Mouse (Mus musculus): ENCODE results near the gene Dek.

Gene Dek

GRCm38 (mm10) chr13:47109239-47109638, 3.2 kb upstream of the Dek start:
- peak; percentile 27 to 57 for DNase-seq (ENCODE audit: low spot score in 2 of 2)

GRCm38 (mm10) chr13:47106580-47106888, 533 bp upstream of the Dek start:
- no peak for DNase-seq (ENCODE audit: low spot score in 2 of 2)

DNA sequence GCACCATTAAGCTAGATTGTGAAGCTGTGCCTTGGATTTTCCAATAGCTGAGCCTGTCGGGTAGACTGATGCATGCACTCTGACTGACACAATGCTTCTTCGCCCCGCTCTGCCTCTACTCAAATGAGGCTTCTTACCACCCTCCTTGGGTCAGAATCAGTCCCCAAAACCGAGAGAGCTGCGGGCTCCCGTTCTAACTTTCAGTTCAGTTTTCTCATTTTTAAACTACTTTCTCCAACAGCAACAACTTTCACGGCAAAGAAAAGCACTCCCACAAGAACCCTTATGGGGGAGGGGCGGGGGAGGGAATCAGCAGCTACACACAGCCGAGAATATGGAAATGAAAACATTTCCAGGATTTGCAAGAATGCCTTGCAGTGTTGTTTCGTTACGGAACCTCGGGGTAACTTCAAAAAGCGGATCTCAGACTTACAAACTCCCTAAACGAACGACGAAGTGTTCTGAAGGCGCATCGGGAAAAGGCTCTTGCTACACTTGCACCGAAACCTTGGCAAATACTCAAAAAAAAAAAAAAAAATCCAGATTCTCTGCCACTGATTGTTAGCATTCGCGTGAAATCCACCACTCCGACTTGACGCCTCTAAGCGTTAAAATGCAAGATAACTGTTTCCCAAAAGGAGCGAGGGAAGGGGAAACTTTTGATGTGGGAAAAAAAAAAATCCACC, 1.0 kb downstream of the Dek start:
- DNase-seq (ENCODE audit: low spot score in 2 of 2) = peak; percentile 35 to 47

GRCm38 (mm10) chr13:47104146-47104545, 1.9 kb downstream of the Dek start:
- no peak for DNase-seq (ENCODE audit: low spot score in 2 of 2)

DNA sequence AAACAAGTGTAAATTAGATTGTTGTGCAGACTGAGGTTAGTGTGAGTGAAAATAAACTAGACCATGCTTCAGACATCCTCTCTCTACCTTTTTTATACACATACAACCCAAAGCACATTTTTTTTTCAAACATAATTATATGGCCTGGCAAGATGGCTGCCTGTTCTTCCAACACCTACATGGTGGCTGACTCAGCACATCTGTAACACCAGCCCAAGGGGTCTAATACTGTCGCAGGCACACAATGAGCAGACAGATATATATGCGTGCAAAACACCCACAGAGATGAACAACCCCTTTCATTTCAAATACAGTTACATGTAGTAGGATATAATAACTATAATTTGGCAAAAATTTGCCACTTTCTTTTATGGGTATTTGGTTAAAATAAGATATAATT, 5.4 kb downstream of the Dek start:
- no peak for DNase-seq (ENCODE audit: low spot score in 2 of 2)

DNA sequence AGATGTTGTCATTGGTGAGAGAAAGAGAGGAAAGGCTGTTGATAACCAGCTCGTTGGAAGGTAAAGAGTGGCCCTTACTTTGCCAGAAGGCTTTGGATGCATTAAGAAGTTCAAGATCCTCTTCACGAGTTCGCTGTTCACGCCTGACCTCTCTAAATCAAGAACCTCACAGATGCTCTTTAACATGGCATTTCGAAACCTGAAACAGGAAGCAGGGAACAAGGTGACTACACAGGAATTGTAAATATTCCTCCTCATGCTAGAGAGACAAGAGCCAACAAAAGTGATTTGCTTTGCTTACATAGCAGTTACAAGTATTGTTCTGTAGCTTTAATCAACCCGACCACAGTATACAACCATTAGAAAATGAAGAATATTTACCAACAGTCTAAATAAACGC, 6.7 kb downstream of the Dek start:
- no peak for DNase-seq (ENCODE audit: low spot score in 2 of 2)

DNA sequence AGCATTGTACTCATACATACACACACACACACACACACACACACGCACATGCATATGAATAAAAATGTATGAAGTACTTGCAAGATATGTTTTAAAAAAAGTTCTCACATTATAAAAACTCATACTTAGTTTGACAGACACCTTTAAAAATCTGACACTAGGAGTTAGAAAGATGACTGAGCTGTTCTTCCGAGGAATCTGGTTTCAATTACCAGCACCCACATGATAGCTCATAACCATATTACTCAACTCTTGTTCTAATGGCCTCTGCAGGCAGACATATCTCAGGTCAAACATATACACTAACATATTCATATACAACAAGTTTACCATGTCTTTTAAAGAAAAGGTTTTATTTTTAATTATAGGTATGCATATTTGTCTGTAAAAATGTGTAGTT, 9.4 kb downstream of the Dek start:
- DNase-seq (ENCODE audit: low spot score in 2 of 2) = no peak

DNA sequence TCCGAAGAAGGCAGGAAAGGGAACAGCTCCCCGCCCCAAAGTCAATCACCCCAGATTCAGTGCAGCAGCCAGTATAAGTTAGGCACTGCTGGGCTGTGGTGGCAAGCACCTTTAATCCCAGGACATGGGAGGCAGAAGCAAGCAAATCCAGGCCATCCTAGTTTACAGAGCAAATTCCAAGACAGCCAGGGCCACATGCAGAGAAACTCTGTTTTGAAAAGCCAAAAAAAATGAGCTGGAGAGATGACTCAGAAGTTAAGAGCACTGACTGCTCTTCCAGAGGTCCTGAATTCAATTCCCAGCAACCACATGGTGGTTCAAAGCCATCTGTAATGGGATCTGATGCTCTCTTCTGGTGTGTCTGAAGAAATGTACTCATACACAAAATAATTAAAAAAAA, 12.2 kb downstream of the Dek start:
- no peak for DNase-seq (ENCODE audit: low spot score in 2 of 2)

DNA sequence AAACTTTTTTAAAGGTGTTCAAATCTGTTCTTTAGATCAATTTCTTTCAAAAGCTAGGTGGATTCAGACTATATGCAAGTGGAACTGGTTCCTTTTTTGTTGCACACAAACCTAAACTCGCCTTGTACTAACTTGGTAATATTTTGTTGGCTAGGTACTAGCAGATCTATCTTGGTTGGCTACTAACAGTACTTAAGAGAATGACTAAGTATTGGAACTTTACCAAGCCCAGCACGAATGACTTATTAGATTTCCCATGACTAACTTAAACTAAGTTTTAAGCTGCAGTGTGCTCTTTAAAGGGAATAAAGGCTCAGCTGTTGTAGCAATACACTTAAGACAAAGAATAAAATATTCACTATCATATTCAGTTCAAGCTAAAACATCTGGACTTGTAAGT, 16.7 kb downstream of the Dek start:
- DNase-seq (ENCODE audit: low spot score in 2 of 2) = no peak

GRCm38 (mm10) chr13:47088433-47088832, 17.6 kb downstream of the Dek start:
- DNase-seq (ENCODE audit: low spot score in 2 of 2) = no peak

DNA sequence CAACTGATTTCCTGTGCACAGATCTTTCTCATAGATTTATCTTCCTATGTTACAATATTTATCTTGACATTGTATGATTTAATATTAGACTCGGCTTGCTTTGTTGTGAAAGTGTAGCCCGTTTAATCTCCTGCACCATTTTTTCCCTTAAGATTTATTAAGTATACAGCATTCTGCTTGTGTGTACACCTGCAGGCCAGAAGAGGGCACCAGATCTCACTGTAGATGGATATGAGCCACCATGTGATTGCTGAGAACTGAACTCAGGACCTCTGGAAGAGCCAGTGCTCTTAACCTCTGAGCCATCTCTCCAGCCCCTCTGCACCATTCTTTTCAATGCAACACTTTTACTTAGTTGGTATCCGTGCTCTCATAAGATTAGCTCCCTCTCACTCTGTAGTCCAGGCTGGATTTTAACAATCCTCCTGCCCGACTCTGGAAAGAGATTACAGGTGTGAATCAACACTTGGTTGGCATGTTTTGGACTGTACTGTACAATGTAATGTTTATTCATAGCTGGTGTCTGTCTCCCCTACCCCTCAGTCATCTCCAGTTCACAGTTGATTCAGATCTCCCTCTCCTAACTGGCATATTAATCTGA, 25.0 kb downstream of the Dek start:
- DNase-seq (ENCODE audit: low spot score in 2 of 2) = peak in 1 of 2 experiments; percentile 8

- no peak for DNase-seq (ENCODE audit: low spot score in 2 of 2)
These were observed 27.2 kb downstream of the Dek start for GRCm38 (mm10) chr13:47078799-47079198.

GRCm38 (mm10) chr13:47077367-47077766, 28.6 kb downstream of the Dek start:
- no peak for DNase-seq (ENCODE audit: low spot score in 2 of 2)

GRCm38 (mm10) chr13:47076156-47076555, 29.8 kb downstream of the Dek start:
- DNase-seq (ENCODE audit: low spot score in 2 of 2) = no peak

- DNase-seq (ENCODE audit: low spot score in 2 of 2) = no peak
These were observed 33.5 kb downstream of the Dek start for GRCm38 (mm10) chr13:47072484-47072883.

- DNase-seq (ENCODE audit: low spot score in 2 of 2) = no peak
These were observed 34.1 kb downstream of the Dek start for GRCm38 (mm10) chr13:47071871-47072270.

DNA sequence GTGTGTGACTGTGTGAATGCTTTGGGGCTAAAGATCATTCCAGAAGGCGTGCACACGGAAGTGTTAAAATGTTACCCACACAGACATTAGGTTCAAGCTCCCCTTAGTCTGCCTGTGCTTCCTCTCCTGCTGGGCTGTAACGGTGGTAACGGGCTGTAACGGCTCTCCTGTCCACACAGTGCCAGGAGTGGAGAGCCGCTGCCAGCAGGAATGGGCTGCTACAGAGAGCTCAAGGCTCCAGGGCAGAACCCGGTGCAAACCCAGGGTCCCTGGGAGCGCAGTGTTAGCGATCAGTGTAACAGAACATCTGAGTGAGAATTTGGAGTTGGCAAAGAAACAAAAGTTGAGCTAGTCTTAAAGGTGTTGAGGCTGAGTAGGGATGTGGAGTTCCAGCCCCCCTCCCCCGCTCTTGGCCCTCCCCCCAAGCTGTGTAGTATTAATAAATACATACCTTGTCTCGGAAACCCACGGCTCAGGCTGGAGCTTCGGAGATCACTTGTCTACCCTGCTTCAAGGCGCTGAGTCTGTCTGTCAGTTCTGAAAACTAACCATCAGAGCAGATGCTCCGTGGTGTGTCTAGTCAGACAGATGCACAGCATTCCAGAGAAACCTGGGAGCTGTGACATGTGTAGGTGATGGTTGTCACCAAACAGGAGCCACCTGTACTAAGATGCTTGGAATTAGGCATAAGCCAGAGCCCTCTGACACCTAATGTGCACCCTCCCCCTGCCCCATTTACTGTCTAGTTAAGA, 35.5 kb downstream of the Dek start:
- no peak for DNase-seq (ENCODE audit: low spot score in 2 of 2)

- DNase-seq (ENCODE audit: low spot score in 2 of 2) = no peak
These were observed 39.0 kb downstream of the Dek start for GRCm38 (mm10) chr13:47067001-47067400.

DNA sequence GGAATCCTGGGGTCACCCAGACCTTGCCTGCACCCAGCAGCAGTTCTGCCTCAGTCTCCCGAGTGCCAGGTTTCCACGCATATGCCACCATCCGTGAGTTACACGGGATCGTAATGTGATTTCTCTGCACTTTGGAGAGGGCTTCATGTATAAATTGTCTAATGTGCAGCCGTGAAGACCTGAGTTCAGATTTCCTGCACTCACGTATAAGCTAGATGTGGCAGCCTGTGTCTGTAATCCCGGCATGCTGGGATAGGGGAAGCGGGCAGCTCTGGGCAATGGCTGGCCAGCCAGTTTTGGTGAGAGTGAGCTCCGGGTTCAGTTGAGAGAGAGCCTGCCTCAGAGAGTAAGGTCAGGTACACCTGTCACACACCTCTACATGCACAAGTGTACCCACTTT, 39.5 kb downstream of the Dek start:
- no peak for DNase-seq (ENCODE audit: low spot score in 2 of 2)

GRCm38 (mm10) chr13:47063985-47064760, 41.8 kb downstream of the Dek start:
- no peak for DNase-seq (ENCODE audit: low spot score in 2 of 2)

- DNase-seq (ENCODE audit: low spot score in 2 of 2) = no peak
These were observed 43.2 kb downstream of the Dek start for GRCm38 (mm10) chr13:47062756-47063155.

- no peak for DNase-seq (ENCODE audit: low spot score in 2 of 2)
These were observed 49.2 kb downstream of the Dek start for GRCm38 (mm10) chr13:47056781-47057180.

Data from spleen, postnatal 36 days (tissue).